Mouse (Mus musculus) layer of hippocampus, adult 18-20 months (tissue): ENCODE measurements around the gene Ccnl2. TPM values are rescaled to one million over a fixed set of nuclear protein-coding genes. Genes with fewer than 3 reads are reported as not detected.

ENCODE experiments used
- DNase-seq, 2 experiments: peaks; one replicate each; pipeline ENCODE4 v3.0.0; 2022; ENCODE audit warnings: low spot score in 2 of 2
- long read RNA-seq: library from polyadenylated mRNA; stranded (forward); transcript quantifications from one replicate; pipeline ENCODE4 v2.0.0, GENCODE M21; 2021
- total RNA-seq, 2 experiments: library from RNA; stranded (reverse); gene quantifications; 2 replicates each; pipeline ENCODE4 v1.2.3; 2021

The Ccnl2 gene
- 10 to 100 TPM; 70.4 to 79.3 TPM for total RNA-seq
- long read RNA-seq, full-length matches to known transcripts: 113 of 195 reads
- long read RNA-seq, partial matches to known transcripts: 42 of 195 reads
- long read RNA-seq, other reads (novel, unspliced or antisense): 40 of 195 reads

GRCm38 (mm10) chr4:155811929-155812664 lies at the start of gene Ccnl2:
Gene Ccnl2, plus strand, starts transcription at chr4:155812489.
- peak; percentile 90 to 96 for DNase-seq

- no peak for DNase-seq
These were observed 42.8 kb upstream of the Ccnl2 start for GRCm38 (mm10) chr4:155769496-155769879.

- DNase-seq: peak; percentile 80 to 93
These were observed 42.3 kb upstream of the Ccnl2 start for GRCm38 (mm10) chr4:155769880-155770512.

GRCm38 (mm10) chr4:155770626-155771025 lies 41.7 kb upstream of the Ccnl2 start:
- no peak for DNase-seq

- DNase-seq: no peak
These were observed 40.6 kb upstream of the Ccnl2 start for GRCm38 (mm10) chr4:155771706-155772105.

GRCm38 (mm10) chr4:155772786-155773185 lies 39.5 kb upstream of the Ccnl2 start:
- no peak for DNase-seq

GRCm38 (mm10) chr4:155773335-155774078 lies 38.8 kb upstream of the Ccnl2 start:
- DNase-seq: no peak

- peak; percentile 79 to 83 for DNase-seq
These were observed 38.0 kb upstream of the Ccnl2 start, which contains the start of gene Vwa1 for GRCm38 (mm10) chr4:155774280-155774754. Gene Vwa1, minus strand, starts transcription at chr4:155774698.

- no peak for DNase-seq
These were observed 37.1 kb upstream of the Ccnl2 start for GRCm38 (mm10) chr4:155774971-155775740.

- DNase-seq: no peak
These were observed 36.4 kb upstream of the Ccnl2 start for GRCm38 (mm10) chr4:155775855-155776254.

GRCm38 (mm10) chr4:155776704-155777335 lies 35.5 kb upstream of the Ccnl2 start:
- no peak for DNase-seq

- DNase-seq: no peak
These were observed 34.5 kb upstream of the Ccnl2 start for GRCm38 (mm10) chr4:155777816-155778215.

- DNase-seq: no peak
These were observed 32.8 kb upstream of the Ccnl2 start for GRCm38 (mm10) chr4:155779498-155779897.

- DNase-seq: no peak
These were observed 31.4 kb upstream of the Ccnl2 start for GRCm38 (mm10) chr4:155780895-155781294.

GRCm38 (mm10) chr4:155783486-155784080 lies 28.7 kb upstream of the Ccnl2 start:
- DNase-seq: no peak

GRCm38 (mm10) chr4:155784081-155784701 lies 28.1 kb upstream of the Ccnl2 start:
- peak; percentile 66 to 83 for DNase-seq

GRCm38 (mm10) chr4:155785246-155785645 lies 27.0 kb upstream of the Ccnl2 start:
- DNase-seq: no peak

GRCm38 (mm10) chr4:155785819-155786218 lies 26.5 kb upstream of the Ccnl2 start, which contains the start of gene Tmem88b:
Gene Tmem88b, minus strand, starts transcription at chr4:155785874.
- no peak for DNase-seq

GRCm38 (mm10) chr4:155788300-155788699 lies 24.0 kb upstream of the Ccnl2 start:
- no peak for DNase-seq
